Comparison of ENCODE assay signal across 8 mouse cellular contexts in genomic region chr6:100670370-100670841, GRCm38 (mm10). TPM values are rescaled to one million over a fixed set of nuclear protein-coding genes. Genes with fewer than 3 reads are reported as not detected.
DNase-seq lines count a peak whose midpoint lies in the region; ATAC-seq and TF ChIP-seq lines count a peak whose summit lies in the region.

No protein-coding gene starts in this region.

- H3K36me3 ChIP-seq in embryonic facial prominence, embryonic 12.5 days = no peaks in the 10 kb centered on the region; the same call in 1 of the 2 replicates
- H3K36me3 ChIP-seq in kidney, adult 2 months (ENCODE audit: control insufficient read depth, insufficient read depth, low read length) = no peaks in the 10 kb centered on the region
- H3K36me3 ChIP-seq in midbrain, embryonic 16.5 days (ENCODE audit: control insufficient read depth, insufficient read depth, low read length) = no peaks in the 10 kb centered on the region

- H3K4me3 ChIP-seq in embryonic facial prominence, embryonic 12.5 days = peak overlapping the region; percentile 82
- H3K4me3 ChIP-seq in kidney, adult 2 months (ENCODE audit: insufficient read depth, low read depth, low read length) = peak overlapping the region; percentile 73
- peak overlapping the region; percentile 86 for H3K4me3 ChIP-seq in midbrain, embryonic 16.5 days (ENCODE audit: low read depth, low read length)

- H3K9ac ChIP-seq in embryonic facial prominence, embryonic 12.5 days = peak overlapping the region; percentile 73
- H3K9ac ChIP-seq in midbrain, embryonic 16.5 days (ENCODE audit: low read depth, low read length) = peak overlapping the region; percentile 60

- no peak for TF ChIP-seq CTCF in kidney, adult 2 months (conservative IDR thresholded peaks at IDR 0.05; ENCODE audit: insufficient read depth, insufficient read length, low read depth, low read length)

- peak overlapping the region; percentile 97 for H3K4me2 ChIP-seq in embryonic facial prominence, embryonic 12.5 days (replicated peaks)
- H3K4me2 ChIP-seq in midbrain, embryonic 16.5 days (ENCODE audit: low read length) = peak overlapping the region; percentile 96

- no peak for ATAC-seq in embryonic facial prominence, embryonic 12.5 days (ENCODE audit: insufficient number of reproducible peaks, insufficient read depth, low FRiP score, low TSS enrichment)
- ATAC-seq in midbrain, embryonic 16.5 days = peak; percentile 67

- peak overlapping the region; percentile 61; the same call in 1 of the 2 replicates for H3K27ac ChIP-seq in embryonic facial prominence, embryonic 12.5 days
- no peak overlapping the region for H3K27ac ChIP-seq in kidney, adult 2 months (ENCODE audit: insufficient read depth, low read depth, low read length)
- H3K27ac ChIP-seq in midbrain, embryonic 16.5 days (ENCODE audit: low read length) = peak overlapping the region; percentile 50

- H3K4me1 ChIP-seq in embryonic facial prominence, embryonic 12.5 days = peaks cover 8% of the 10 kb centered on the region; the same call in 1 of the 2 replicates
- no peaks in the 10 kb centered on the region for H3K4me1 ChIP-seq in kidney, adult 2 months (ENCODE audit: control insufficient read depth, insufficient read depth, low read length)
- H3K4me1 ChIP-seq in midbrain, embryonic 16.5 days (ENCODE audit: control insufficient read depth, insufficient read depth, low read length) = peaks cover 10% of the 10 kb centered on the region

- peak; percentile 48 to 53 for DNase-seq in B cell, adult 2 months
- peak; percentile 64 for DNase-seq in adrenal gland, postnatal 25 days
- peak; percentile 34 for DNase-seq in heart, adult 8-10 months (ENCODE audit: low spot score)
- DNase-seq in kidney, adult 2 months = peak; percentile 65
- DNase-seq in liver = peak; percentile 73
- peak; percentile 39 to 44 for DNase-seq in spleen, postnatal 36 days (ENCODE audit: low spot score in 2 of 2)

- H3K9me3 ChIP-seq in embryonic facial prominence, embryonic 12.5 days = no peaks in the 10 kb centered on the region
- no peaks in the 10 kb centered on the region for H3K9me3 ChIP-seq in midbrain, embryonic 16.5 days (replicated peaks; ENCODE audit: control insufficient read depth, low read length, poor library complexity, severe bottlenecking)

- under 1% methylated on average over 32 of the region's 32 CpGs for WGBS in embryonic facial prominence, embryonic 12.5 days
- WGBS in kidney, adult 2 months = under 1% methylated on average over 32 of the region's 32 CpGs
- WGBS in midbrain, embryonic 16.5 days = under 1% methylated on average over 32 of the region's 32 CpGs

- H3K27me3 ChIP-seq in embryonic facial prominence, embryonic 12.5 days = 0 out of 2 replicates have a peak, but pooled peaks cover 8% of the 10 kb centered on the region
- no peaks in the 10 kb centered on the region for H3K27me3 ChIP-seq in kidney, adult 2 months (replicated peaks; ENCODE audit: control insufficient read depth, insufficient read depth, low read length)
- H3K27me3 ChIP-seq in midbrain, embryonic 16.5 days (ENCODE audit: control insufficient read depth, insufficient read depth, low read depth, low read length) = peaks cover 7% of the 10 kb centered on the region

- TF ChIP-seq POLR2A in kidney, adult 2 months (IDR thresholded peaks at IDR 0.05; ENCODE audit: low read depth, low read length) = no peak

RNA-seq across cellular contexts. Expression of gene Shq1, which starts 0.6 kb away (rescaled TPM):
- total RNA-seq in adrenal gland, postnatal 25 days (2021) = 8.7 and 9.1 TPM in 2 replicates
- 17.2 and 18.6 TPM in 2 replicates for polyA plus RNA-seq in embryonic facial prominence, embryonic 12.5 days (2016; fragmentation: Nextera tagmentation; extraction: Ambion mirVana)
- 1 to 10 TPM; 2.6 to 5.2 (median 3.6) TPM for total RNA-seq in heart, adult 8-10 months (2022)
- 4.0 and 4.6 TPM in 2 replicates for polyA plus RNA-seq in kidney, adult 2 months (2012; rRNA removed)
- polyA plus RNA-seq in midbrain, embryonic 16.5 days (2015; fragmentation: Nextera tagmentation; extraction: Ambion mirVana) = 9.7 and 10.2 TPM in 2 replicates

RNA-seq across cellular contexts. Expression of gene Gxylt2, which starts 34.1 kb away (rescaled TPM):
- 0.48 and 0.73 TPM in 2 replicates for total RNA-seq in adrenal gland, postnatal 25 days (2021)
- 23.5 and 24.1 TPM in 2 replicates for polyA plus RNA-seq in embryonic facial prominence, embryonic 12.5 days (2016; fragmentation: Nextera tagmentation; extraction: Ambion mirVana)
- total RNA-seq in heart, adult 8-10 months (2022) = 1 to 10 TPM; 1.6 to 2.4 (median 2.3) TPM
- polyA plus RNA-seq in kidney, adult 2 months (2012; rRNA removed) = 0.66 and 0.86 TPM in 2 replicates
- 1.2 and 1.3 TPM in 2 replicates for polyA plus RNA-seq in midbrain, embryonic 16.5 days (2015; fragmentation: Nextera tagmentation; extraction: Ambion mirVana)

Comparison
In these comparisons a context has a peak if more than half of its experiments do, and no peak if none do; other contexts are left out.
1. RNA of gene Gxylt2, which starts 34.1 kb away (polyA plus RNA-seq): 23.5 to 24.1 TPM in embryonic facial prominence, embryonic 12.5 days; 1.2 to 1.3 TPM in midbrain, embryonic 16.5 days and 0.66 to 0.86 TPM in kidney, adult 2 months; every median in the first group is over 10 times any median in the second.
2. Peak in every context shown above with its lines, with median percentiles within 50 percentile points of each other: DNase-seq and H3K4me3 ChIP-seq.